Mouse (Mus musculus): ENCODE results near the gene Shank2. TPM values are rescaled to one million over a fixed set of nuclear protein-coding genes. Genes with fewer than 3 reads are reported as not detected.

Shank2 gene
- polyA plus RNA-seq, 1 experiment from 2014 or later, result 0.49 TPM

GRCm38 (mm10) chr7:144106352-144107011, 104.8 kb downstream of the Shank2 start:
- Histone ChIP-seq H3K9ac (ENCODE audit: low read length) (no peak overlapping the region), H3K9me3 (ENCODE audit: control insufficient read depth, low read length) (no peaks in the 10 kb centered on the region), H3K27me3 (ENCODE audit: control insufficient read depth, insufficient read depth, low read length) (no peaks in the 10 kb centered on the region), H3K4me3 (ENCODE audit: control insufficient read depth in 1 of 2, insufficient read depth in 1 of 2, low read depth in 1 of 2, low read length in 2 of 2) (no peak overlapping the region), H3K4me1 (ENCODE audit: control insufficient read depth in 2 of 2, insufficient read depth in 2 of 2, low read length in 2 of 2) (peaks cover 4 to 5% of the 10 kb centered on the region in 2 experiments; a peak in 2 of 4 replicates), H3K27ac (replicated peaks in 1 of 2; ENCODE audit: control insufficient read depth in 1 of 2, insufficient read depth in 1 of 2, low read depth in 2 of 2, low read length in 2 of 2) (no peak overlapping the region), H3K36me3 (ENCODE audit: control insufficient read depth, insufficient read depth, low read length) (no peaks in the 10 kb centered on the region), H3K4me2 (ENCODE audit: low read length) (no peak overlapping the region)
- WGBS, result 38% methylated on average over 9 of the region's 9 CpGs
- ATAC-seq (ENCODE audit: insufficient number of reproducible peaks, insufficient read depth, low FRiP score, low read depth), result no peak

GRCm38 (mm10) chr7:144108141-144108540, 106.4 kb downstream of the Shank2 start:
- Histone ChIP-seq H3K4me1 (ENCODE audit: control insufficient read depth in 2 of 2, insufficient read depth in 2 of 2, low read length in 2 of 2) (peaks cover 4 to 7% of the 10 kb centered on the region in 2 experiments; a peak in 1 of 4 replicates), H3K4me2 (ENCODE audit: low read length) (no peak overlapping the region), H3K36me3 (ENCODE audit: control insufficient read depth, insufficient read depth, low read length) (no peaks in the 10 kb centered on the region), H3K27ac (replicated peaks in 1 of 2; ENCODE audit: control insufficient read depth in 1 of 2, insufficient read depth in 1 of 2, low read depth in 2 of 2, low read length in 2 of 2) (no peak overlapping the region), H3K4me3 (ENCODE audit: control insufficient read depth in 1 of 2, insufficient read depth in 1 of 2, low read depth in 1 of 2, low read length in 2 of 2) (no peak overlapping the region), H3K27me3 (ENCODE audit: control insufficient read depth, insufficient read depth, low read length) (no peaks in the 10 kb centered on the region), H3K9ac (ENCODE audit: low read length) (no peak overlapping the region), H3K9me3 (ENCODE audit: control insufficient read depth, low read length) (no peaks in the 10 kb centered on the region)
- ATAC-seq (ENCODE audit: insufficient number of reproducible peaks, insufficient read depth, low FRiP score, low read depth), result no peak
- WGBS, result 77% methylated on average over 5 of the region's 5 CpGs

DNA sequence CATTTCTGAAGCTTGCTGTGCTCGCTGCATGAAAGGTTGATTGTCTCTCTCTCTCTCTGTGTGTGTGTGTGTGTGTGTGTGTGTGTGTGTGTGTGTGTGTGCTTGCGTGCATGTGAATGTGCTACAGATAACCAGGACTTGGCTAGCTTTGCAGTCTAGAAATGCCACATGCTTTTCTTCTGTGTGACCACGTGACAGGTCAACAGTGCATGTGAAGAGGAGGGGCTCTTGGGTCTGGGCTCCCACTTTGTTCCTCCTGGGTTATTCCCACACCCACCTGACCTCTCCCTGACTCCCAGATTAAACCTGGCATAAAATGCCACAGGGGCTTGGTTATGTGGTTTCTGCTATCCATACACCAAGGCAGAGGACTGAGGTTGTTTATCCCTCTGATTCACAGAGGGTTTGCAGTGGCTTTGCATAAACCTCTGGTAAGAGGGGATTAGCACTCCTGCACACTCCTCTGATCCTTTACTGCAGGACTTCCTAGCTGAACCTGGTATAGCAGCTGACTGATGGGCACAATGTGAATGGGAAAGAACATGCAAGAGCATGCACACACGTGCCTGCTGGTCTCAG, 109.4 kb downstream of the Shank2 start:
- no peaks in the 10 kb centered on the region for H3K27me3 ChIP-seq (ENCODE audit: control insufficient read depth, insufficient read depth, low read length)
- no peak overlapping the region for H3K4me3 ChIP-seq (ENCODE audit: control insufficient read depth in 1 of 2, insufficient read depth in 1 of 2, low read depth in 1 of 2, low read length in 2 of 2)
- no peak overlapping the region for H3K4me2 ChIP-seq (ENCODE audit: low read length)
- ATAC-seq (ENCODE audit: insufficient number of reproducible peaks, insufficient read depth, low FRiP score, low read depth), result no peak
- H3K4me1 ChIP-seq (ENCODE audit: control insufficient read depth in 2 of 2, insufficient read depth in 2 of 2, low read length in 2 of 2), result peaks cover 4 to 7% of the 10 kb centered on the region in 2 experiments; a peak in 1 of 4 replicates
- H3K9me3 ChIP-seq (ENCODE audit: control insufficient read depth, low read length), result no peaks in the 10 kb centered on the region
- WGBS, result 39% methylated on average over 4 of the region's 4 CpGs
- H3K27ac ChIP-seq (replicated peaks in 1 of 2; ENCODE audit: control insufficient read depth in 1 of 2, insufficient read depth in 1 of 2, low read depth in 2 of 2, low read length in 2 of 2), result no peak overlapping the region
- no peak overlapping the region for H3K9ac ChIP-seq (ENCODE audit: low read length)
- H3K36me3 ChIP-seq (ENCODE audit: control insufficient read depth, insufficient read depth, low read length), result no peaks in the 10 kb centered on the region

GRCm38 (mm10) chr7:144111981-144112380, 110.3 kb downstream of the Shank2 start:
- peaks cover 4 to 7% of the 10 kb centered on the region in 2 experiments; a peak in 1 of 4 replicates for H3K4me1 ChIP-seq (ENCODE audit: control insufficient read depth in 2 of 2, insufficient read depth in 2 of 2, low read length in 2 of 2)
- WGBS, result 67% methylated on average over 3 of the region's 3 CpGs

DNA sequence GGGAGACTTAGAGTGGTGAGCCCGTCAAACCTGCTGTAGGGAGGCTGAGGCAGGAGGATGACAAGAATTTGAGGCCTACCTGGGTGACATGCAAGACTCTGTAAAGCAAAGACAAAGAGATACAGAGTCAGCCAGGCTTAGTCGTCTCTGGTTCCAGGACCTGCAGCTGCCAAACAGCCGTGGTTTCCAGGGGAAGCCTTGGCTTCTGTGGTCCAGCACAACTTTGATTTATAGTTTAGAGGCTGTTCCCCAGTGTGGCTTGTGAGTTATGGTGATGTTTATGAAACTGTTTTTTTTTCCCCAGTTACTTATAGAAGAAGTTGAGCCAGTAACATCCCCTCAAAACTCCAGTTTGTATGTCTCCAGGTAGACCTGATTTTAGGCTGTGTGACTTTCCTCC, 112.5 kb downstream of the Shank2 start:
- no peak overlapping the region for H3K27ac ChIP-seq (replicated peaks in 1 of 2; ENCODE audit: control insufficient read depth in 1 of 2, insufficient read depth in 1 of 2, low read depth in 2 of 2, low read length in 2 of 2)
- H3K4me3 ChIP-seq (ENCODE audit: control insufficient read depth in 1 of 2, insufficient read depth in 1 of 2, low read depth in 1 of 2, low read length in 2 of 2), result no peak overlapping the region
- peaks cover 4 to 7% of the 10 kb centered on the region in 2 experiments; a peak in 1 of 4 replicates for H3K4me1 ChIP-seq (ENCODE audit: control insufficient read depth in 2 of 2, insufficient read depth in 2 of 2, low read length in 2 of 2)
- no peak overlapping the region for H3K9ac ChIP-seq (ENCODE audit: low read length)
- no peaks in the 10 kb centered on the region for H3K36me3 ChIP-seq (ENCODE audit: control insufficient read depth, insufficient read depth, low read length)
- H3K4me2 ChIP-seq (ENCODE audit: low read length), result no peak overlapping the region
- ATAC-seq (ENCODE audit: insufficient number of reproducible peaks, insufficient read depth, low FRiP score, low read depth), result no peak
- no peaks in the 10 kb centered on the region for H3K27me3 ChIP-seq (ENCODE audit: control insufficient read depth, insufficient read depth, low read length)
- 69% methylated on average over 3 of the region's 3 CpGs for WGBS
- H3K9me3 ChIP-seq (ENCODE audit: control insufficient read depth, low read length), result no peaks in the 10 kb centered on the region

More at GRCm38 (mm10) chr7:144111981-144112380, 110.3 kb downstream of the Shank2 start:
- no peak overlapping the region for H3K4me2 ChIP-seq (ENCODE audit: low read length)
- H3K9me3 ChIP-seq (ENCODE audit: control insufficient read depth, low read length), result no peaks in the 10 kb centered on the region
- H3K36me3 ChIP-seq (ENCODE audit: control insufficient read depth, insufficient read depth, low read length), result no peaks in the 10 kb centered on the region
- H3K27me3 ChIP-seq (ENCODE audit: control insufficient read depth, insufficient read depth, low read length), result no peaks in the 10 kb centered on the region
- H3K27ac ChIP-seq (replicated peaks in 1 of 2; ENCODE audit: control insufficient read depth in 1 of 2, insufficient read depth in 1 of 2, low read depth in 2 of 2, low read length in 2 of 2), result no peak overlapping the region
- ATAC-seq (ENCODE audit: insufficient number of reproducible peaks, insufficient read depth, low FRiP score, low read depth), result no peak
- H3K9ac ChIP-seq (ENCODE audit: low read length), result no peak overlapping the region
- H3K4me3 ChIP-seq (ENCODE audit: control insufficient read depth in 1 of 2, insufficient read depth in 1 of 2, low read depth in 1 of 2, low read length in 2 of 2), result no peak overlapping the region

- H3K4me3 ChIP-seq (ENCODE audit: control insufficient read depth in 1 of 2, insufficient read depth in 1 of 2, low read depth in 1 of 2, low read length in 2 of 2), result no peak overlapping the region
- H3K9me3 ChIP-seq (ENCODE audit: control insufficient read depth, low read length), result peaks cover under 1% of the 10 kb centered on the region
- H3K36me3 ChIP-seq (ENCODE audit: control insufficient read depth, insufficient read depth, low read length), result no peaks in the 10 kb centered on the region
- no peak for ATAC-seq (ENCODE audit: insufficient number of reproducible peaks, insufficient read depth, low FRiP score, low read depth)
- H3K27ac ChIP-seq (replicated peaks in 1 of 2; ENCODE audit: control insufficient read depth in 1 of 2, insufficient read depth in 1 of 2, low read depth in 2 of 2, low read length in 2 of 2), result no peak overlapping the region
- no peak overlapping the region for H3K4me2 ChIP-seq (ENCODE audit: low read length)
- H3K9ac ChIP-seq (ENCODE audit: low read length), result no peak overlapping the region
- WGBS, result 33% methylated on average over 1 of the region's 1 CpGs
- no peaks in the 10 kb centered on the region for H3K27me3 ChIP-seq (ENCODE audit: control insufficient read depth, insufficient read depth, low read length)
- no peaks in the 10 kb centered on the region for H3K4me1 ChIP-seq (ENCODE audit: control insufficient read depth in 2 of 2, insufficient read depth in 2 of 2, low read length in 2 of 2)
Observed at GRCm38 (mm10) chr7:144119562-144119961, 117.8 kb downstream of the Shank2 start.

DNA sequence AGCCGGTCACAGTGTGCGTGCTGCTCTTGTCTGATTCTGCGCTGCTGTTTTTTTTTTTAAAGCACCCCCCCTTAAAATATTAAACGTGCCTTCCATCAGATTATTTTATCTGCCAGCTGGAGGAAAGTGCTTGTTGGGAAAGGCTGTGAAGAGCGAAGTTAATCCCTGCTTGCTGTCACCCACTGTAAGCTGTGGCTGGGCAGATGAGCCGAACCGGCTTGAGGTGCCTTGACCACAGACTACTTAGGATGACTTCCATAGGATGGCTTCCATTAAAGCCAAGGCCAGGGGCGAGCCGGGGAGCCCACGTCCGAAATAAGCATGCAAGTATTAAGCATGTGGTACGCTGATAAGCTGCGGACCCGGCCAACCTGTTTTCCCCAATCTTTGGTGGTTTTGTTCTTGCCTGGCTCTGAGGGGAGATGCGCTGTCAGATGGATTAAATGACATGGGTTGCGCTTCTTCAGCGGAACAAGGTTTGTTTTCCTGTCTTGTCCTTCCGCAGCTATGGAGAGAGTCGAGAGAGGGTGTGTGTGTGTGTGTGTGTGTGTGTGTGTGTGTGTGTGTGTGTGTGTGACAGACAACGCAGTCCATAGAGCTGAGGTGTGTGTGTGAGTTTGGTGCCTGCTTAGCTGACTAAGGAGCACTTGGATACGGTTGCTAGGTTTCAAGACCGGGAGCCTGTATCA, 131.1 kb downstream of the Shank2 start:
- Histone ChIP-seq H3K4me1 (ENCODE audit: control insufficient read depth in 2 of 2, insufficient read depth in 2 of 2, low read length in 2 of 2) (no peaks in the 10 kb centered on the region), H3K4me3 (ENCODE audit: control insufficient read depth in 1 of 2, insufficient read depth in 1 of 2, low read depth in 1 of 2, low read length in 2 of 2) (no peak overlapping the region), H3K9ac (ENCODE audit: low read length) (no peak overlapping the region), H3K27ac (replicated peaks in 1 of 2; ENCODE audit: control insufficient read depth in 1 of 2, insufficient read depth in 1 of 2, low read depth in 2 of 2, low read length in 2 of 2) (no peak overlapping the region), H3K36me3 (ENCODE audit: control insufficient read depth, insufficient read depth, low read length) (no peaks in the 10 kb centered on the region), H3K9me3 (ENCODE audit: control insufficient read depth, low read length) (no peaks in the 10 kb centered on the region), H3K4me2 (ENCODE audit: low read length) (no peak overlapping the region), H3K27me3 (ENCODE audit: control insufficient read depth, insufficient read depth, low read length) (no peaks in the 10 kb centered on the region)
- 69% methylated on average over 22 of the region's 22 CpGs for WGBS
- ATAC-seq (ENCODE audit: insufficient number of reproducible peaks, insufficient read depth, low FRiP score, low read depth), result no peak

Measured in heart, embryonic 14.5 days (tissue).